Mouse (Mus musculus) gastrocnemius, postnatal 10 days (tissue): ENCODE results near the gene March1. TPM values are rescaled to one million over a fixed set of nuclear protein-coding genes. Genes with fewer than 3 reads are reported as not detected.
"Not testable (repeated sequence)": the region's sequence is repeated elsewhere in the genome, so short reads cannot be mapped to it uniquely, and the experiment has no call there.

Source experiments
- DNase-seq: peaks from one replicate; pipeline ENCODE4 v3.0.0; 2021; ENCODE audit warnings: mixed read lengths
- total RNA-seq, 2 experiments: library from RNA; stranded (reverse); gene quantifications; 2 replicates each; pipeline ENCODE4 v1.2.3; 2021

Gene March1
- total RNA-seq, 2 experiments from 2014 or later = 0.90 to 1.0 TPM

GRCm38 (mm10) chr8:66323045-66323807, 705.5 kb downstream of the March1 start:
- no peak for DNase-seq

GRCm38 (mm10) chr8:66326396-66326795, 708.7 kb downstream of the March1 start:
- DNase-seq = no peak

- DNase-seq = no peak
Observed at GRCm38 (mm10) chr8:66332206-66332605, 714.5 kb downstream of the March1 start.

- DNase-seq = no peak
Observed at GRCm38 (mm10) chr8:66334265-66334664, 716.6 kb downstream of the March1 start.

- no peak for DNase-seq
Observed at GRCm38 (mm10) chr8:66339551-66339950, 721.9 kb downstream of the March1 start.

GRCm38 (mm10) chr8:66342928-66343327, 725.2 kb downstream of the March1 start:
- no peak for DNase-seq

GRCm38 (mm10) chr8:66362882-66363801, 745.4 kb downstream of the March1 start:
- DNase-seq = no peak

GRCm38 (mm10) chr8:66383694-66384373, 766.1 kb downstream of the March1 start:
- no peak for DNase-seq

GRCm38 (mm10) chr8:66386008-66386407, 768.3 kb downstream of the March1 start:
- DNase-seq = no peak

- DNase-seq = no peak
Observed at GRCm38 (mm10) chr8:66388693-66389092, 771.0 kb downstream of the March1 start.

GRCm38 (mm10) chr8:66391554-66391953, 773.9 kb downstream of the March1 start:
- no peak for DNase-seq

- DNase-seq = no peak
Observed at GRCm38 (mm10) chr8:66392900-66393299, 775.2 kb downstream of the March1 start.

- DNase-seq = no peak
Observed at GRCm38 (mm10) chr8:66394148-66394547, 776.4 kb downstream of the March1 start.

- no peak for DNase-seq
Observed at GRCm38 (mm10) chr8:66397811-66398210, 780.1 kb downstream of the March1 start.

- DNase-seq = no peak
Observed at GRCm38 (mm10) chr8:66400050-66400449, 782.4 kb downstream of the March1 start.

GRCm38 (mm10) chr8:66404711-66405414, 787.2 kb downstream of the March1 start:
- DNase-seq = no peak

- DNase-seq = not testable (repeated sequence)
Observed at GRCm38 (mm10) chr8:66405796-66406195, 788.1 kb downstream of the March1 start.

GRCm38 (mm10) chr8:66406596-66407361, 789.1 kb downstream of the March1 start:
- no peak for DNase-seq

- DNase-seq = no peak
Observed at GRCm38 (mm10) chr8:66410080-66410615, 792.4 kb downstream of the March1 start.

GRCm38 (mm10) chr8:66413101-66413500, 795.4 kb downstream of the March1 start:
- DNase-seq = no peak

GRCm38 (mm10) chr8:66415234-66415633, 797.5 kb downstream of the March1 start:
- DNase-seq = no peak
